Mouse (Mus musculus) lung, embryonic 14.5 days (tissue): ENCODE measurements around the gene Klhl41. TPM values are rescaled to one million over a fixed set of nuclear protein-coding genes. Genes with fewer than 3 reads are reported as not detected.
"Not testable (repeated sequence)": the region's sequence is repeated elsewhere in the genome, so short reads cannot be mapped to it uniquely, and the experiment has no call there.

Experiments
- ATAC-seq: fragments of 200-750 bp; cut with Nextera tagmentation; 2 replicates; pipeline ENCODE4 v1.8.0; 2017; ENCODE audit warnings: mild to moderate bottlenecking, moderate TSS enrichment, moderate library complexity; ENCODE audit not compliant: insufficient read depth
- DNase-seq: peaks from one replicate; pipeline ENCODE4 v3.0.0-alpha.2; 2015
- H3K27ac ChIP-seq: fragments of 300-500 bp; sonication (generic); 2 replicates; pipeline ENCODE4 v1.5.1; 2014; ENCODE audit warnings: low read depth, mild to moderate bottlenecking, moderate library complexity
- H3K27me3 ChIP-seq: fragments of 300-500 bp; sonication (generic); 2 replicates; pipeline ENCODE4 v1.6.1; 2014; ENCODE audit warnings: low read length, control low read depth; ENCODE audit not compliant: insufficient read depth
- H3K36me3 ChIP-seq: fragments of 300-500 bp; sonication (generic); 2 replicates; pipeline ENCODE4 v1.6.1; 2014; ENCODE audit warnings: control low read depth; ENCODE audit not compliant: insufficient read depth
- H3K4me1 ChIP-seq: fragments of 300-500 bp; sonication (generic); 2 replicates; pipeline ENCODE4 v1.6.1; 2014; ENCODE audit warnings: antibody characterized with exemption, control low read depth; ENCODE audit not compliant: insufficient read depth
- H3K4me2 ChIP-seq: fragments of 300-500 bp; sonication (generic); 2 replicates; pipeline ENCODE4 v1.6.1; 2014; ENCODE audit warnings: mild to moderate bottlenecking
- H3K4me3 ChIP-seq: fragments of 300-500 bp; sonication (generic); 2 replicates; pipeline ENCODE4 v1.5.1; 2014; ENCODE audit warnings: low read depth, low read length
- H3K9ac ChIP-seq: fragments of 300-500 bp; sonication (generic); 2 replicates; pipeline ENCODE4 v1.6.1; 2014
- H3K9me3 ChIP-seq: fragments of 300-500 bp; sonication (generic); 2 replicates; pipeline ENCODE4 v1.6.1; 2016; ENCODE audit warnings: low read depth, low read length, control low read depth
- CTCF ChIP-seq: IDR thresholded peaks from 2 replicates; pipeline ENCODE4 v1.5.1; 2016; ENCODE audit warnings: antibody characterized with exemption, low read depth
- WGBS: fragments of 180-500 bp; shearing (Covaris S2); extraction: QIAGEN DNeasy Blood & Tissue Kit; methylation state at CpG from one replicate; pipeline ENCODE4 v1.1.7; 2014; 5-methylcytosine and 5-hydroxymethylcytosine counted together
- polyA plus RNA-seq: library from polyadenylated mRNA; unstranded; fragments of >200 nt; fragmentation: Nextera tagmentation; extraction: Ambion mirVana; gene quantifications from 2 replicates; pipeline ENCODE4 v1.2.1, GENCODE M21; 2014

Gene Klhl41
- 0.13 and 0.76 TPM in 2 replicates for polyA plus RNA-seq

DNA sequence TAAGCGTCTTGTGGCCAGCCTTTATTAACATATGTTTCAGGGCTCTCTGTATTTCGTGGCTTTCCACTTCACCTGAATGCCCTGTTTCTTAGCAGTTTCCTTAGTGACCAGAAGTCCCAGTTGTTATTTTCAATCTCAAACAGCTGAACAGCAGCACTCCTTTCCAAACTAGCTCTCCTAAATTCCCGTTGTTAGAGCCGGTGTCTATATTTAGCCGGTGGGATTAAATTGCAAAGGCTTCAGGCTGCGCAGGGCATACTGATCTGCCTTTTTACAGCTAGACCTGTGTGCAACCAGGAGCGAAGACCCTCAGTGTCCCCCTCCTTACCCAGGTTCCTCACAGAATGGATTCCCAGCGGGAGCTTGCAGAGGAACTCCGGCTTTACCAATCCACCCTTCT is at the start of gene Klhl41:
Gene Klhl41, plus strand, starts transcription at position 268 of the 400 bp plus-strand sequence.
- no peaks in the 10 kb centered on the region for H3K9me3 ChIP-seq
- no peak for TF ChIP-seq CTCF
- H3K4me2 ChIP-seq = no peak within 1 kb of the TSS
- H3K36me3 ChIP-seq = peaks cover 13% of the 10 kb centered on the region; the same call in 1 of the 2 replicates
- no peak for DNase-seq
- H3K4me3 ChIP-seq = no peak within 1 kb of the TSS
- ATAC-seq = no peak
- no peaks in the 10 kb centered on the region for H3K27me3 ChIP-seq
- H3K27ac ChIP-seq = no peak within 1 kb of the TSS; the same call in 1 of the 2 replicates
- H3K4me1 ChIP-seq = no peaks in the 10 kb centered on the region
- H3K9ac ChIP-seq = no peak within 1 kb of the TSS
- WGBS = 78% methylated on average over 9 of the region's 9 CpGs

GRCm38 (mm10) chr2:69629215-69629614 is 40.7 kb upstream of the Klhl41 start:
- H3K4me1 ChIP-seq = no peaks in the 10 kb centered on the region
- DNase-seq = no peak
- H3K36me3 ChIP-seq = no peaks in the 10 kb centered on the region
- H3K4me3 ChIP-seq = no peak overlapping the region
- H3K27ac ChIP-seq = no peak overlapping the region
- no peak overlapping the region for H3K9ac ChIP-seq
- H3K4me2 ChIP-seq = no peak overlapping the region
- no peak for ATAC-seq
- 66% methylated on average over 17 of the region's 17 CpGs for WGBS
- TF ChIP-seq CTCF = no peak
- H3K27me3 ChIP-seq = no peaks in the 10 kb centered on the region
- H3K9me3 ChIP-seq = no peaks in the 10 kb centered on the region

DNA sequence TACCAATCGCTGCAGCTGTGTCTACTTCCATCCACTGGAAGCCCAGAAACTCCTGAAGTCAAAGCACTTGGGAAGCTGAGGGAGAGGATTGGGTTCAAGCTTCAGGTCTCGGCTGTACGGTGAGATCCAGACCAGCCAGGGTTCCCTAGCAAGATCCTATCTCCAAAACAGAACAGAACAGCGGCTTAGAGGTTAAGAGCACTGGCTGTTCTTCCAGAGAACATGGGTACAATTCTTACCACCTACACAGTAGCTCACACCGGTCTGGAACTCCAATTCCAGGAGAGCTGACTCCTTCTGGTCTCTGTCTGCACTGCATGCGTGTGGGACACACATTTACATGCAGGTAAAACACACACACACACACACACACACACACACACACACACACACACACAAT is 40.0 kb upstream of the Klhl41 start:
- H3K9me3 ChIP-seq = no peaks in the 10 kb centered on the region
- H3K36me3 ChIP-seq = no peaks in the 10 kb centered on the region
- H3K9ac ChIP-seq = no peak overlapping the region
- no peak overlapping the region for H3K4me2 ChIP-seq
- no peak for ATAC-seq
- no peaks in the 10 kb centered on the region for H3K4me1 ChIP-seq
- no peak for TF ChIP-seq CTCF
- DNase-seq = no peak
- H3K27ac ChIP-seq = no peak overlapping the region
- WGBS = 80% methylated on average over 6 of the region's 6 CpGs
- H3K4me3 ChIP-seq = no peak overlapping the region
- no peaks in the 10 kb centered on the region for H3K27me3 ChIP-seq

DNA sequence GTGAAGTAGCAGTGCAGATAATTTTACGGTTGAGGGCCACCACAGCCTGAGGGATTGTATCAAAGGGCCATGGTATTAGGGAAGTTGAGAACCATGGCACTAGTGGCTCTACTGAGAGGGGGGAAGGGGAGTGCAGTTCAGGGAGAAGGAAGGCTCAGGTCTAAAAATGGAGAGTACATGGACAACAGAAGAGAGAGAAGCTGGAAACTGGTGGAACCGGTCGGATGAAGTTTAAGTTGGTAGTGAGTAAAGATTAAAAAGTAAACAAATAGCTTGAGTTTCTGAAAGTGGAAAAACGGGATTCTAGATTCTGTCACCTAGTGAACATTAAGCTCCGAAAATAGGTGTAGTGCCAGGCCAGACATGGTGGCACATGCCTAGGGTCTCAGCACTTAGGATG is 39.1 kb upstream of the Klhl41 start:
- Histone ChIP-seq H3K9me3 (no peaks in the 10 kb centered on the region), H3K4me1 (no peaks in the 10 kb centered on the region), H3K4me3 (no peak overlapping the region), H3K27me3 (no peaks in the 10 kb centered on the region), H3K9ac (no peak overlapping the region), H3K36me3 (no peaks in the 10 kb centered on the region), H3K27ac (peak overlapping the region; percentile 50; the same call in 1 of the 2 replicates), H3K4me2 (no peak overlapping the region)
- no peak for TF ChIP-seq CTCF
- ATAC-seq (peak; percentile 66; the same call in 1 of the 2 replicates), DNase-seq (peak; percentile 70)
- WGBS = 64% methylated on average over 5 of the region's 5 CpGs

- Histone ChIP-seq H3K27ac (0 out of 2 replicates have a peak overlapping the region, but pooled peaks have one; percentile 24), H3K4me1 (no peaks in the 10 kb centered on the region), H3K36me3 (no peaks in the 10 kb centered on the region)
These were observed 38.5 kb upstream of the Klhl41 start for GRCm38 (mm10) chr2:69631449-69631848.

DNA sequence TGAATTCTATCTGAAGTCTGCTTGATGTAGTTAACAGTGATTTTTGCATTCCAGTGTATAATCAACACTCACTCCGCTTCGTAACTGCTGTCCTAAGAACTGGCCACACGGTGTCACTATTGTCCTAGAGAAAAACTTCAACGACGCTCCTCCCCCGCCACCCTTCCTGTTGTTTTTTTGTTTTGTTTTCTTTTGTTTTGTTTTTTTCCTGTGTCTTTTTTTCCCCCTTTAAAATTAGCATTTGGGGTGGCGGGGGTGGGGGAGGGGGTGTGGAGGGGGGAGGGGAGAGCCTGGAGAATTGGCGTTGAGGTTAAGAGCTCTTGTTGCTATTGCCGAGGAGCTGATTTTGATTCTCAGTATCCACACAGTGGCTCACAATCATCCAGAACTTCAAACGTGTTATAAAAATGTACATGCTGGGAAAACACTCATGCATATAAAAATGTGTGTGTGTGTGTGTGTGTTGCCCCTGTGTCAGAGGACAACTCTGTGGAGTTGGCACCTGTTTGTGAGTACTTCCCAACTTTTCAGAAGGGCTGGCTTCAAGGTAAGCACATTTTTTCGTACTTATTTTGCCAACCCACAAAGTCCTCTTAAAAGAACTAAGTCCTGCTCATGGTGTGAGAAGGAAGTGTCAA is 34.7 kb upstream of the Klhl41 start:
- H3K9ac ChIP-seq = 0 out of 2 replicates have a peak overlapping the region, but pooled peaks have one; percentile 2
- DNase-seq = peak; percentile 88
- peak; percentile 59 for ATAC-seq
- H3K27ac ChIP-seq = no peak overlapping the region
- H3K4me3 ChIP-seq = peak overlapping the region; percentile 26
- no peaks in the 10 kb centered on the region for H3K9me3 ChIP-seq
- H3K4me1 ChIP-seq = no peaks in the 10 kb centered on the region
- H3K4me2 ChIP-seq = peak overlapping the region; percentile 51
- 6% methylated on average over 11 of the region's 11 CpGs for WGBS
- H3K36me3 ChIP-seq = no peaks in the 10 kb centered on the region
- TF ChIP-seq CTCF = peak; percentile 82
- H3K27me3 ChIP-seq = no peaks in the 10 kb centered on the region

More at GRCm38 (mm10) chr2:69631449-69631848, 38.5 kb upstream of the Klhl41 start:
- no peak overlapping the region for H3K4me2 ChIP-seq
- ATAC-seq (no peak), DNase-seq (no peak)
- no peaks in the 10 kb centered on the region for H3K9me3 ChIP-seq
- H3K9ac ChIP-seq = no peak overlapping the region
- H3K27me3 ChIP-seq = no peaks in the 10 kb centered on the region
- WGBS = 87% methylated on average over 2 of the region's 2 CpGs
- TF ChIP-seq CTCF = peak; percentile 33
- no peak overlapping the region for H3K4me3 ChIP-seq

GRCm38 (mm10) chr2:69635807-69636206 is 34.1 kb upstream of the Klhl41 start:
- DNase-seq = peak; percentile 77
- H3K4me2 ChIP-seq = no peak overlapping the region
- no peak for ATAC-seq
- H3K4me3 ChIP-seq = no peak overlapping the region
- H3K4me1 ChIP-seq = no peaks in the 10 kb centered on the region
- WGBS = 63% methylated on average over 6 of the region's 6 CpGs
- TF ChIP-seq CTCF = peak; percentile 64
- H3K36me3 ChIP-seq = no peaks in the 10 kb centered on the region
- H3K9me3 ChIP-seq = no peaks in the 10 kb centered on the region
- H3K27ac ChIP-seq = no peak overlapping the region
- no peaks in the 10 kb centered on the region for H3K27me3 ChIP-seq
- no peak overlapping the region for H3K9ac ChIP-seq

GRCm38 (mm10) chr2:69637989-69638388 is 31.9 kb upstream of the Klhl41 start:
- not testable (repeated sequence) for H3K4me1 ChIP-seq, H3K4me2 ChIP-seq, H3K9me3 ChIP-seq, H3K27me3 ChIP-seq, ATAC-seq, H3K9ac ChIP-seq, H3K36me3 ChIP-seq, DNase-seq, H3K27ac ChIP-seq, H3K4me3 ChIP-seq
- WGBS = 71% methylated on average over 7 of the region's 7 CpGs
